Mouse (Mus musculus) heart, postnatal 0 days (tissue): ENCODE measurements around the gene Hist1h3c. TPM values are rescaled to one million over a fixed set of nuclear protein-coding genes. Genes with fewer than 3 reads are reported as not detected.
"Not testable (repeated sequence)": the region's sequence is repeated elsewhere in the genome, so short reads cannot be mapped to it uniquely, and the experiment has no call there.

Experiments used
- ATAC-seq: fragments of 200-750 bp; cut with Nextera tagmentation; 2 replicates; pipeline ENCODE4 v1.8.0; 2017; ENCODE audit warnings: low read depth, moderate number of reproducible peaks, moderate library complexity; ENCODE audit not compliant: insufficient read depth
- DNase-seq: peaks from one replicate; pipeline ENCODE4 v3.0.0-alpha.2; 2016; ENCODE audit warnings: low spot score
- H3K27ac ChIP-seq: fragments of 300-500 bp; sonication (generic); 2 replicates; pipeline ENCODE4 v1.5.1; 2014; ENCODE audit warnings: low read depth, mild to moderate bottlenecking
- H3K27me3 ChIP-seq: fragments of 300-500 bp; sonication (generic); 2 replicates; pipeline ENCODE4 v1.6.1; 2014; ENCODE audit warnings: low read length, mixed read lengths; ENCODE audit not compliant: control insufficient read depth, insufficient read depth
- H3K36me3 ChIP-seq: fragments of 300-500 bp; sonication (generic); replicated peaks from 2 replicates; pipeline ENCODE4 v1.6.1; 2014; ENCODE audit warnings: low read length, mixed read lengths; ENCODE audit not compliant: control insufficient read depth, insufficient read depth
- H3K4me1 ChIP-seq: fragments of 300-500 bp; sonication (generic); 2 replicates; pipeline ENCODE4 v1.6.1; 2014; ENCODE audit warnings: antibody characterized with exemption; ENCODE audit not compliant: control insufficient read depth, insufficient read depth
- H3K4me2 ChIP-seq: fragments of 300-500 bp; sonication (generic); 2 replicates; pipeline ENCODE4 v1.6.1; 2014; ENCODE audit warnings: low read depth, mild to moderate bottlenecking, low read length, moderate library complexity
- H3K4me3 ChIP-seq: fragments of 300-500 bp; sonication (generic); 2 replicates; pipeline ENCODE4 v1.5.1; 2014; ENCODE audit warnings: low read depth, low read length
- H3K9ac ChIP-seq: fragments of 300-500 bp; sonication (generic); replicated peaks from 2 replicates; pipeline ENCODE4 v1.6.1; 2014; ENCODE audit warnings: low read depth, low read length, mixed read lengths
- H3K9me3 ChIP-seq: fragments of 300-500 bp; sonication (generic); replicated peaks from 2 replicates; pipeline ENCODE4 v1.6.1; 2016; ENCODE audit warnings: low read length; ENCODE audit not compliant: control insufficient read depth
- CTCF ChIP-seq: IDR thresholded peaks from 2 replicates; pipeline ENCODE4 v1.5.1; 2016; ENCODE audit warnings: antibody characterized with exemption, control low read depth, low read depth
- EP300 ChIP-seq: IDR thresholded peaks from 2 replicates; pipeline ENCODE4 v1.6.1; 2016; ENCODE audit warnings: antibody characterized with exemption, low read depth
- WGBS: fragments of 180-500 bp; shearing (Covaris S2); extraction: QIAGEN DNeasy Blood & Tissue Kit; methylation state at CpG from one replicate; pipeline ENCODE4 v1.1.7; 2014; 5-methylcytosine and 5-hydroxymethylcytosine counted together
- polyA plus RNA-seq: library from polyadenylated mRNA; unstranded; fragments of >200 nt; fragmentation: Nextera tagmentation; extraction: Ambion mirVana; gene quantifications from 2 replicates; pipeline ENCODE4 v1.2.1, GENCODE M21; 2015
- total RNA-seq: library from RNA; depleted of rRNA; stranded (reverse); fragments of >200 nt; gene quantifications from 2 replicates; pipeline ENCODE4 v1.2.3, GENCODE M21; 2014; ENCODE audit warnings: low replicate concordance

Gene Hist1h3c
- total and polyA plus RNA-seq, 2 experiments from 2014 or later, result 1.3 to 1,907 TPM

DNA sequence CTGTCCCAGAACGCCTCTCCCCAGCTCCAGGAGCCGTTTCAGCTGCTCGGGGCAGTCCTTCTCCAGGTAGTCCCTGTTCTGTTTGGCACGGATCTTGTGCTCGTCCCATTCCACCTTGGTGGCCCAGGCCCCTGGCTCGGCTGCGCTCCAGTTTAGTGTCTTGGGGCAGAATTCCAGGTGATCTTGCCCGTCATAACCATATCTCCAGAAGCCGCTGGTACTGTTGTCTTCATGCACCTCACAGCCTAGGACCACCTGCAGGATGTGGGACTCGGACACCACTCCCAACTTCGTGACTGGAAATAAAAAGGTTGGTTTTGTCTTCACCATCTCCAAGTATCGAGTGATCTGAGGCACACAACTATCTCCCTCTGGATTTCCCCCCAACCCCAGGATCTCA lies 38.6 kb downstream of the Hist1h3c start:
- Histone ChIP-seq H3K27me3 (no peaks in the 10 kb centered on the region), H3K27ac (no peak overlapping the region), H3K9me3 (no peaks in the 10 kb centered on the region), H3K36me3 (no peaks in the 10 kb centered on the region), H3K4me1 (peaks cover 4% of the 10 kb centered on the region; the same call in 1 of the 2 replicates), H3K4me2 (no peak overlapping the region), H3K9ac (no peak overlapping the region), H3K4me3 (no peak overlapping the region)
- DNase-seq (no peak), ATAC-seq (no peak)
- 88% methylated on average over 12 of the region's 12 CpGs for WGBS
- no peak for TF ChIP-seq CTCF
- TF ChIP-seq EP300, result no peak

GRCm38 (mm10) chr13:23705751-23706356 lies 39.5 kb downstream of the Hist1h3c start:
- no peak overlapping the region for H3K27ac ChIP-seq
- H3K36me3 ChIP-seq, result no peaks in the 10 kb centered on the region
- H3K9ac ChIP-seq, result no peak overlapping the region
- H3K9me3 ChIP-seq, result no peaks in the 10 kb centered on the region
- H3K4me2 ChIP-seq, result no peak overlapping the region
- no peak for ATAC-seq
- DNase-seq, result no peak
- peaks cover 4% of the 10 kb centered on the region; the same call in 1 of the 2 replicates for H3K4me1 ChIP-seq
- no peak overlapping the region for H3K4me3 ChIP-seq
- 79% methylated on average over 7 of the region's 7 CpGs for WGBS
- no peaks in the 10 kb centered on the region for H3K27me3 ChIP-seq
- TF ChIP-seq CTCF (no peak), EP300 (no peak)

GRCm38 (mm10) chr13:23702801-23703200 lies 42.6 kb downstream of the Hist1h3c start:
- H3K9ac ChIP-seq, H3K4me2 ChIP-seq, H3K4me3 ChIP-seq, H3K4me1 ChIP-seq, ATAC-seq, H3K36me3 ChIP-seq, H3K9me3 ChIP-seq, H3K27me3 ChIP-seq, DNase-seq, H3K27ac ChIP-seq: not testable (repeated sequence)
- WGBS, result 59% methylated on average over 2 of the region's 2 CpGs

- H3K4me3 ChIP-seq, result no peak overlapping the region
- DNase-seq, result no peak
- no peak for ATAC-seq
- WGBS, result 75% methylated on average over 4 of the region's 4 CpGs
- H3K9ac ChIP-seq, result no peak overlapping the region
- no peak overlapping the region for H3K4me2 ChIP-seq
- H3K9me3 ChIP-seq, result no peaks in the 10 kb centered on the region
- H3K4me1 ChIP-seq, result 0 out of 2 replicates have a peak, but pooled peaks cover 6% of the 10 kb centered on the region
- H3K36me3 ChIP-seq, result no peaks in the 10 kb centered on the region
- no peaks in the 10 kb centered on the region for H3K27me3 ChIP-seq
- no peak overlapping the region for H3K27ac ChIP-seq
- TF ChIP-seq CTCF, result no peak
- TF ChIP-seq EP300, result no peak
Measured at GRCm38 (mm10) chr13:23702220-23702619, 43.2 kb downstream of the Hist1h3c start.

DNA sequence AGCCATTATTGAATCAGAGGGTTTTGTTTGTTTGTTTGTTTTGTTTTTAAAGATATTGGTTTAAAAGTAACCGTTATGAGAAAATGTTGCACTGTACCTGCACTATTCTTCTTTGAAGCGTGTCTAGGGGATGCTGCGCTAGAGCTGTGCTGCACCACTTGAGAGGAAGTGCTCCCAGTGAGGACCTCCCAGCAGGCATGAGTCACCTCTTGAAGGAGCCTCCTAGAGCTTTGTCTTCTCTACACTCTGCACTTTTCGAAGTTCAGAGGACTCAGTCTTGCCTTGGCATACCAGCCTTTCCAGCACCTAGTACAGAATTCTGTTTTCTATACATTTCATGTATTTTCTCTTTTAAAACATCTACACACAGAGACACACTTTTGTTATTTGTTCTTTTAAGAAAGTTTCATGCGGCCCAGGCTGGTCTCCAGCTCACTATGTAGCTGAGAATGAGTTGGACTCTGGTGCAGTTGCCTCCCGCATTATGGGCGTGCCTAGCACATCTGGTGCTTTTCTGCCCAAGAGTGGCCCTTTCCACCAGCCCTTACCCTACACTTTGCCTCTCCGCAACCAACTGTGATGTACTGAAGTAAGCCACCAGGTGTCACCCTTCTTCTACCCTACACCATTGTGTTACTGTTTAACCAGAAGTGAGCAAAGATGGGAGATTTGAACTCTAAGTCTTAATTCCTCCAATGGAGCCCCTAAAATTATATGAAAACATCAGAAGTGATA lies 44.4 kb downstream of the Hist1h3c start:
- peak; percentile 56 for ATAC-seq
- H3K4me2 ChIP-seq, result no peak overlapping the region
- no peaks in the 10 kb centered on the region for H3K9me3 ChIP-seq
- no peak overlapping the region for H3K27ac ChIP-seq
- H3K9ac ChIP-seq, result no peak overlapping the region
- no peak for TF ChIP-seq EP300
- TF ChIP-seq CTCF, result peak; percentile 93
- 0 out of 2 replicates have a peak, but pooled peaks cover 6% of the 10 kb centered on the region for H3K4me1 ChIP-seq
- 14% methylated on average over 8 of the region's 8 CpGs for WGBS
- DNase-seq, result peak; percentile 84
- no peaks in the 10 kb centered on the region for H3K27me3 ChIP-seq
- no peak overlapping the region for H3K4me3 ChIP-seq
- H3K36me3 ChIP-seq, result no peaks in the 10 kb centered on the region
